Mouse (Mus musculus): ENCODE data around the gene Ier2. TPM values are rescaled to one million over a fixed set of nuclear protein-coding genes. Genes with fewer than 3 reads are reported as not detected.
A peak's percentile ranks its signal among the peaks of the same experiment; 100 is the strongest.

Gene Ier2
- polyA plus RNA-seq, 1 experiment from 2014 or later, result 20.1 TPM

- H3K4me1 ChIP-seq (replicated peaks; ENCODE audit: control insufficient read depth, insufficient read depth, low read length), result peaks cover 50% of the 10 kb centered on the region
- H3K9ac ChIP-seq, result peak overlapping the region; percentile 48
- H3K4me2 ChIP-seq (replicated peaks), result peak overlapping the region; percentile 39
- no peaks in the 10 kb centered on the region for H3K9me3 ChIP-seq (ENCODE audit: control insufficient read depth, low read length)
- WGBS, result 2% methylated on average over 12 of the region's 12 CpGs
- no peak for DNase-seq (ENCODE audit: low spot score)
- H3K27me3 ChIP-seq (ENCODE audit: control insufficient read depth, insufficient read depth, low read length), result peaks cover 65% of the 10 kb centered on the region
- ATAC-seq (ENCODE audit: low FRiP score), result no peak
- peak overlapping the region; percentile 16 for H3K4me3 ChIP-seq (replicated peaks; ENCODE audit: low read length)
- peak overlapping the region; percentile 84 for H3K27ac ChIP-seq
- no peaks in the 10 kb centered on the region for H3K36me3 ChIP-seq (replicated peaks; ENCODE audit: control insufficient read depth, insufficient read depth)
Observed at GRCm38 (mm10) chr8:84705960-84706359, 43.3 kb upstream of the Ier2 start.

DNA sequence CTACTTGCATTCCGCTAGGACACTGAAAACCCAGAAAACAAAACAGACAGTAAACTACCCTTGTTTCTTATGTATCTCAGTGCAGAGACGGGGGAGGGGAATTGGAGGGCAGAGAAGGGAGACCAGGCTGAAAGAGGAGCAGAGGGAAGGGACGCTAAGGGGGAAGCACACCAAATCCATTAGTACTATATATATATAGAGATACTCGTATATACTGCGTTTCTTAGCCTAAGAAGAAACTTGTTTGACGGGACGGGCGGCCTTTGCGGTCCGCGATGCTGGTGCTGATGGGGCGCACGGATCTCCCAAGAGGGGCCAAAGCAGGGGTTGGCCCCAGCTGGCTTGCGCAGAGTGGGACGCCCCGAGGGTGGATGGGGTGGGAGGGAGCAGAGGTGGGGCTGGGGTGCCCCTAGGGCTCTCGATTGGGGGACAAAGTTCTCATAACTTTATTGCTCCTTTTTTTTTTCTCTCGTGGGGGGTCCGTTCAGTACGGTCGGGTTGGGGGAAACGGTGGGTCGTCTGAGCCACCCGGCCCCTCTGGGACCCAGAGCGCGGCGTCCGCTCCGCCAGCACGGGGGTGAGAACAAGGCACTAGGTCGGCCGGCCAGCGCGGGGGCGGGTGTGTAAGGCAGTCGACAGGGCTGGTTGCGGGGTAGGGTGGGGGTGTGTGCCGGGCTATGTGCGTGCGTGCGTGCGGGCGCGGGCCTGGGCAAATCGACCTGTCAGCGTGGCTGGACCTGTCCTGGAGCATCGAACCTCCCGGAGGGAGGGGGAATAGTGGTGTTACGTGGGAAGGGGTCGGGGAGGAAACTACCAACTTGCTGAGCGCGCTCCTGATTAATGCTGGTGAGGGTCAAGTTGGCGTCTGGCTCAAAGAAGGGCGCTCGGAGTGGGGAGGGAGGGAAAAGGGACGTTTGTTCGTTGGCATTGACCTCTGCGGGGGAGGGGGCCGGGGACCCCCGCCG, 42.5 kb upstream of the Ier2 start:
- Histone ChIP-seq H3K4me1 (replicated peaks; ENCODE audit: control insufficient read depth, insufficient read depth, low read length) (peaks cover 49% of the 10 kb centered on the region), H3K27me3 (ENCODE audit: control insufficient read depth, insufficient read depth, low read length) (peaks cover 66% of the 10 kb centered on the region), H3K27ac (peak overlapping the region; percentile 84), H3K36me3 (replicated peaks; ENCODE audit: control insufficient read depth, insufficient read depth) (no peaks in the 10 kb centered on the region), H3K9ac (peak overlapping the region; percentile 34), H3K9me3 (ENCODE audit: control insufficient read depth, low read length) (no peaks in the 10 kb centered on the region), H3K4me3 (replicated peaks; ENCODE audit: low read length) (peak overlapping the region; percentile 16), H3K4me2 (replicated peaks) (peak overlapping the region; percentile 39)
- DNase-seq (ENCODE audit: low spot score) (no peak), ATAC-seq (ENCODE audit: low FRiP score) (no peak)
- WGBS, result 2% methylated on average over 58 of the region's 61 CpGs

DNA sequence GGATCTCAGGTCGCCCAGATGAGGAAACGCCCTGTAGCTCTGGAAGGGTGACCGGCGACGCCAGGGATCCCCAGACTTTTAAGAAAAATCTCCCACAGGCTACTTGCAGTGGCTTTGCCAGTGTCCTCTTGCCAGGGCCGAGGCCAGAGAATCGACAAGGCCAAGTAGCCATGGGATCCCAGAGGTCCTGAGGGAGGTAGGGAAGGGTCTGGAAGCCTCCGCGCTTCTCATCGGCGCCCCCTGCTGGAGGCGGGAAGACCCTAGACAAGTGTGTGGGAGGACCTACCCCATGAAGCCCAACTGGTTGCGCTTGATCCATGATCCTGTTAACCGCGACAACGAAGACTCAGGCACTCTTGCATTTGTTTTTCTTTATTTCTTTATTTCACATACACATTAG, 41.7 kb upstream of the Ier2 start:
- Histone ChIP-seq H3K36me3 (replicated peaks; ENCODE audit: control insufficient read depth, insufficient read depth) (peaks cover 3% of the 10 kb centered on the region; the same call in 1 of the 2 replicates), H3K27ac (peak overlapping the region; percentile 84; the same call in 1 of the 2 replicates), H3K4me2 (replicated peaks) (peak overlapping the region; percentile 39), H3K27me3 (ENCODE audit: control insufficient read depth, insufficient read depth, low read length) (peaks cover 66% of the 10 kb centered on the region), H3K9ac (0 out of 2 replicates have a peak overlapping the region, but pooled peaks have one; percentile 6), H3K4me1 (replicated peaks; ENCODE audit: control insufficient read depth, insufficient read depth, low read length) (peaks cover 42% of the 10 kb centered on the region), H3K9me3 (ENCODE audit: control insufficient read depth, low read length) (no peaks in the 10 kb centered on the region), H3K4me3 (replicated peaks; ENCODE audit: low read length) (no peak overlapping the region)
- no peak for ATAC-seq (ENCODE audit: low FRiP score)
- WGBS, result 1% methylated on average over 16 of the region's 16 CpGs
- peak; percentile 76 for DNase-seq (ENCODE audit: low spot score)

GRCm38 (mm10) chr8:84703466-84704249, 41.0 kb upstream of the Ier2 start:
- H3K4me1 ChIP-seq (replicated peaks; ENCODE audit: control insufficient read depth, insufficient read depth, low read length), result peaks cover 35% of the 10 kb centered on the region

GRCm38 (mm10) chr8:84702963-84703465, 40.4 kb upstream of the Ier2 start:
- Histone ChIP-seq H3K27ac (no peak overlapping the region), H3K9ac (no peak overlapping the region), H3K4me2 (replicated peaks) (peak overlapping the region; percentile 25; the same call in 1 of the 2 replicates), H3K9me3 (ENCODE audit: control insufficient read depth, low read length) (no peaks in the 10 kb centered on the region), H3K27me3 (ENCODE audit: control insufficient read depth, insufficient read depth, low read length) (peaks cover 58% of the 10 kb centered on the region), H3K36me3 (replicated peaks; ENCODE audit: control insufficient read depth, insufficient read depth) (peaks cover 16% of the 10 kb centered on the region), H3K4me3 (replicated peaks; ENCODE audit: low read length) (no peak overlapping the region), H3K4me1 (replicated peaks; ENCODE audit: control insufficient read depth, insufficient read depth, low read length) (peaks cover 30% of the 10 kb centered on the region)
- 85% methylated on average over 6 of the region's 6 CpGs for WGBS
- DNase-seq (ENCODE audit: low spot score) (no peak), ATAC-seq (ENCODE audit: low FRiP score) (no peak)

More at GRCm38 (mm10) chr8:84703466-84704249, 41.0 kb upstream of the Ier2 start:
- Histone ChIP-seq H3K27ac (no peak overlapping the region), H3K4me2 (replicated peaks) (peak overlapping the region; percentile 11), H3K9me3 (ENCODE audit: control insufficient read depth, low read length) (no peaks in the 10 kb centered on the region), H3K4me3 (replicated peaks; ENCODE audit: low read length) (0 out of 2 replicates have a peak overlapping the region, but pooled peaks have one; percentile 2), H3K9ac (0 out of 2 replicates have a peak overlapping the region, but pooled peaks have one; percentile 6), H3K36me3 (replicated peaks; ENCODE audit: control insufficient read depth, insufficient read depth) (peaks cover 10% of the 10 kb centered on the region; the same call in 1 of the 2 replicates), H3K27me3 (ENCODE audit: control insufficient read depth, insufficient read depth, low read length) (peaks cover 61% of the 10 kb centered on the region)
- DNase-seq (ENCODE audit: low spot score), result no peak
- 9% methylated on average over 38 of the region's 38 CpGs for WGBS
- ATAC-seq (ENCODE audit: low FRiP score), result no peak

- H3K27ac ChIP-seq, result no peak overlapping the region
- peaks cover 21% of the 10 kb centered on the region for H3K36me3 ChIP-seq (replicated peaks; ENCODE audit: control insufficient read depth, insufficient read depth)
- no peak for DNase-seq (ENCODE audit: low spot score)
- peaks cover 26% of the 10 kb centered on the region for H3K4me1 ChIP-seq (replicated peaks; ENCODE audit: control insufficient read depth, insufficient read depth, low read length)
- 75% methylated on average over 9 of the region's 9 CpGs for WGBS
- H3K9ac ChIP-seq, result no peak overlapping the region
- no peaks in the 10 kb centered on the region for H3K9me3 ChIP-seq (ENCODE audit: control insufficient read depth, low read length)
- H3K4me3 ChIP-seq (replicated peaks; ENCODE audit: low read length), result 0 out of 2 replicates have a peak overlapping the region, but pooled peaks have one; percentile 14
- ATAC-seq (ENCODE audit: low FRiP score), result no peak
- peak overlapping the region; percentile 25; the same call in 1 of the 2 replicates for H3K4me2 ChIP-seq (replicated peaks)
- peaks cover 53% of the 10 kb centered on the region for H3K27me3 ChIP-seq (ENCODE audit: control insufficient read depth, insufficient read depth, low read length)
Observed at GRCm38 (mm10) chr8:84702561-84702960, 39.9 kb upstream of the Ier2 start.

DNA sequence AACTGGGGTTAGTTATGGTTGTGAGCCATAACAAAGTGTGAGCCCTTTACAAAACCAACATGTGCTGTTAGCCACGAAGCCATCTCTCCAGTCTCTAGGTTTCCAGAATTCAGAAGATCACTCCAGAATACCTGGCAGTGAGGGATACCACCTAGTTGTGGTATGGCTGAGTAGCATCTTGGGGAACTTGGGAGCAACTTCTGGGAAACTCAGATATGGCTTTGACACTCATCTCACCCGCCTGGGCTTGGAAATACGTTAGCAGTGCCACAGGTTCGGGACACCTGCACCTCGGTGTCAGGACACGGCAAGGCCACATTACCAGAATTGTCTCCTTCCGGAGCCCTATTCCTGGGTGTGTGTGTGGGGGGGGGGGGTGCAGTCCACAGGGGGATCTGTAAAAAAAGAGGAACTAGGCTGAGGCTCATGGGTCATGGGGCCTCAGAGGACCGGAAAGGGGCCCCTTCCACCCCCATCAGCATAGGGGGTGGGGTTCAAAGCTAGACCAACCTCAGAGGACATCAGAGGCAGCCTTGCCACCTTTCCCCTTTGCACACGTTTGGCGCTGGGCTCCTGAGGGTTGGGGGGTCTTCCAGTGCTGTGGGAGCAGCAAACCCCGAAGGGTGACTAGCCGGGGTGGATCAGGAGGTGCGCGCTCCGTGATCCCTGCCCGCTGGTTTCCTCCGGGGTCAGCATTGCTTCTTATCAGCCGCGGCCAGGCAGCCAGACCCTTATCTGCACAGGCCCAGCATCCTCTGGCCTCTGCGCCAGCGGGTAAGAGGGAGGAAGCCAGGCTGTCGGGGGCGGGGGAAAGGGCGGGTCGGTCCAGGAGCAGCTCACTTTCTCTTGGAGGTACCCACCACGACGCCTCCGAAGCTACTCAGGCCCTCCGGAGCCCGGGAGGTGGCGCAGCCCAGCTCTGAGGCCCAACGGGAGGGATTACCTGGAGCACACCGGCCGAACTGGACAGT, 38.6 kb upstream of the Ier2 start, which contains the start of gene Lyl1:
TSS of gene Lyl1 (plus strand) at position 517 of the 971 bp plus-strand sequence.
- WGBS, result 13% methylated on average over 33 of the region's 34 CpGs
- ATAC-seq (ENCODE audit: low FRiP score) (no peak), DNase-seq (ENCODE audit: low spot score) (no peak)
- peaks cover 45% of the 10 kb centered on the region for H3K27me3 ChIP-seq (ENCODE audit: control insufficient read depth, insufficient read depth, low read length)
- H3K9me3 ChIP-seq (ENCODE audit: control insufficient read depth, low read length), result no peaks in the 10 kb centered on the region
- H3K4me2 ChIP-seq (replicated peaks), result peak within 1 kb of the TSS; percentile 25; the same call in 1 of the 2 replicates
- peak within 1 kb of the TSS; percentile 14; the same call in 1 of the 2 replicates for H3K4me3 ChIP-seq (replicated peaks; ENCODE audit: low read length)
- H3K9ac ChIP-seq, result peak within 1 kb of the TSS; percentile 4; the same call in 1 of the 2 replicates
- H3K27ac ChIP-seq, result peak within 1 kb of the TSS; percentile 44; the same call in 1 of the 2 replicates
- H3K36me3 ChIP-seq (replicated peaks; ENCODE audit: control insufficient read depth, insufficient read depth), result peaks cover 34% of the 10 kb centered on the region
- H3K4me1 ChIP-seq (replicated peaks; ENCODE audit: control insufficient read depth, insufficient read depth, low read length), result peaks cover 15% of the 10 kb centered on the region; the same call in 1 of the 2 replicates

DNA sequence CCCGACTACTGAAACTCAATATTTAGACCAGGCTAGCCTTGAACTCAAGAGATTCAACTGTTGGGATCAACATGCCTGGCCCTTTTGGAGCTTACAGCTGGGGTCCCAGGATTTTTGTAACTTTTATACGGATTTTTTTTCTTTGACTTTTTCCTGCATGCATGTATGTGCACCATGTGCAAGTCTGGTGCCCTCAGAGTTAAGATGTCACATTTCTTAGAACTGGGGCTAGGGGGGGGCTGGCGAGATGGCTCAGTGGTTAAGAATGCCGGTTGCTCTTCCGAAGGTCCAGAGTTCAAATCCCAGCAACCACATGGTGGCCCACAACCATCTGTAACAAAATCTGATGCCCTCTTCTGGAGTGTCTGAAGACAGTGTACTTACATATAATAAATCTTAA, 37.9 kb upstream of the Ier2 start:
- 85% methylated on average over 5 of the region's 5 CpGs for WGBS

More for the DNA sequence above, 37.9 kb upstream of the Ier2 start:
- peak overlapping the region; percentile 44; the same call in 1 of the 2 replicates for H3K27ac ChIP-seq
- H3K9me3 ChIP-seq (ENCODE audit: control insufficient read depth, low read length), result no peaks in the 10 kb centered on the region
- H3K4me2 ChIP-seq (replicated peaks), result no peak overlapping the region
- no peak for DNase-seq (ENCODE audit: low spot score)
- no peak overlapping the region for H3K9ac ChIP-seq
- H3K4me1 ChIP-seq (replicated peaks; ENCODE audit: control insufficient read depth, insufficient read depth, low read length), result peaks cover 14% of the 10 kb centered on the region; the same call in 1 of the 2 replicates
- no peak for ATAC-seq (ENCODE audit: low FRiP score)
- H3K36me3 ChIP-seq (replicated peaks; ENCODE audit: control insufficient read depth, insufficient read depth), result peaks cover 40% of the 10 kb centered on the region
- peaks cover 45% of the 10 kb centered on the region for H3K27me3 ChIP-seq (ENCODE audit: control insufficient read depth, insufficient read depth, low read length)
- no peak overlapping the region for H3K4me3 ChIP-seq (replicated peaks; ENCODE audit: low read length)

Measured in hindbrain, embryonic 14.5 days (tissue).